Mouse (Mus musculus) cerebellum, postnatal 4 days (tissue): Measurements from ENCODE around the gene Smurf2.

ENCODE experiments used
- DNase-seq, 2 experiments: peaks; one replicate each; pipeline ENCODE4 v3.0.0; 2022; ENCODE audit warnings: low spot score in 2 of 2, mixed read lengths in 1 of 2

Gene Smurf2

DNA sequence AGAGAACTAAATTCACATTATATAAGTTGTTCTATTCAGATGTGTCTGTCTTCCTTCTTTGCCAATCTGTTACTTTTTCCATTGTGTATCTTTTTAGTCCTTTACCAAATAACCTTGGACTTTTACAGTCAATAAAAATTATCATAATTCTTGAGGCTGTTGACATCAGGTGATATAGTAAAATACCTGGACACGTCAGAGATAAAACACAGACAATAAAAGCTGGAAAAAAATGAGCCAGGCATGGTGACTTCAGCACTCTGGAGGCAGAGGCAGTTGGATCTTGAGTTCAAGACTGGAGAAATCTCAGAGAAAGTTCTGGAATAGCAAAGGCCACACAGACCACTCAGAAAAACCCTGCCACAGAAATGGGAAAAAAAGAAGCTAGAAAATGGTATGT lies 13.3 kb downstream of the Smurf2 start:
- DNase-seq: no peak

DNA sequence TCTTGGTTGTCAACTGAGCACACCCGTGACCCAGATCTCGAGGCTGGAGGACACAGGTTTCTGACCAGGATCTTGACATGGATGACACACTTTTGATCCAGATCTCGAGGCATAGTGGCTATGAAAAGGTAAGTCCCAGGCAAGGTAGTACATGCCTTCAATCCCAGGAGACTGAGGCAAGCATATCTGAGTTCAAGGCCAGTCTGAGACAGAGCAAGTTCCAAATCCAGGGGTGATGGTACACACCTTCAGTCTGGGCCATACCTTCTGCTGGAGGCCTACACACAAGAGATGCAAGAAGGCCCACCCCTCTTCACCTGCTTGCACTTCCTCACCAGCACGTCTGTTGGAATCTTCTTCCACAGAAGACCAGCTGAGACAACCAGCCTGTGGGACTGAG lies 14.8 kb downstream of the Smurf2 start:
- DNase-seq: no peak

DNA sequence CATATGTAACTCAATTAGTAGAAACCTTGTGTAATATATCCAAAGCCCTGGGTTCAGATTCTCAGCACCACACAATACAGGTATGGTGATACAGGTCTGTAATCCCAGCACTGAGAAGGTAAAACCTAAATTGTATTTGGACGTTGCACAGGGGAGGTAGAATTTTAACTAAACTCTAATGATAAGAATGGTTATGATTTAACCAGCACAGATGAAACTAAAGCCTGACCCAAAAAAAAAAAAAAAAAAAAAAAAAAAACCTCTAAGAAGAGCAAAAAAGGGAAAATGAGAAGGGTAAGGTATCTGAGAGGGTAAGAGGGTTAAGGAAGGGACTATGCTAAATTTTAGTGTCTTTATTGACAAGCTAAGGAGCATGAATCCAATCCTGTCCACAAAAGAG lies 20.7 kb downstream of the Smurf2 start:
- DNase-seq: no peak

DNA sequence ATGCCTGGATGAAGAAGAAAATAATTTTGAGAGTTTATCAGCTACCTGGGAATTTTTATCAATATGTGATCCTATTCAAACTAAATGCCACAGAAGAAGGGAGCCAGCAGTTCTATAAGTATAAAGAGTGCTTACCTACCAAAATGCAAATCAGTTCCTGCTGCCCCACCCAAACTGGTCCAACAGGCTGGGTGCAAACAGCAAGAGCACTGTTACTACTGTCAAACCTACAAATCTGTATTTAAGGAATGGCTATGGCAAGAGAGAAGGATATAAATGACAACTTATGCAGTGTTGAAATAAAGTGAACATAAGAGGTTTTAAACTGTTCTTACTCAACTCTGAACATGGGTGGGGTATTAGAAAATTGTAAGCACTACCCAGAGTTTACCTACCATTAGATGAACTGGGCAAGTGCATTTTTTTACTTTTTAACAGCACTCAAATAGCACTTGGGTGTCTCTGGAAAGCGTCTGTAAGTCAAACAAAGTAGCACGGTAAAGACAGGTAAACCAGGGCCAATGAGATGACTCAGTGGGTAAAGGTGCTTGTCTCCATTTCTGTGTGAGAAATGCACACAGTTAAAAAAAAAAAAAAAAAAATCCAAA lies 23.9 kb downstream of the Smurf2 start:
- DNase-seq: no peak

DNA sequence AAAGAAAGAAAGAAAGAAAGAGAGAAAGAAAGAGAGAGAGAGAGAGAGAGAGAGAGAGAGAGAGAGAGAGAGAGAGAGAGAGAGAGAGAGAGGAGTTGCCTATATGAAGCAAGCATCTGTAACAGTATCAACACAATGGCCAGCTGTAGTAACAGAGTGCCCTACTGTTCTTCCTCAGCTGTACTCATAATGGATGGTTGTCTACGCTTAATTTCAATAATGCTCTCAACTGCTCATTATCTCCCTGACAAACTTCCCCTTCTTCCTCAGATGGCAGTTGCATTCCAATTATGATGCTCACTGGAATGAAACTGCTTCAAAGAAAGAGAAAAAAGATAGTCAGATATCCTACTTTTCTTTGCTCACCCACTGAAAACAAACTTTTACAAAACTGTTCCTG lies 36.9 kb downstream of the Smurf2 start:
- DNase-seq: no peak

DNA sequence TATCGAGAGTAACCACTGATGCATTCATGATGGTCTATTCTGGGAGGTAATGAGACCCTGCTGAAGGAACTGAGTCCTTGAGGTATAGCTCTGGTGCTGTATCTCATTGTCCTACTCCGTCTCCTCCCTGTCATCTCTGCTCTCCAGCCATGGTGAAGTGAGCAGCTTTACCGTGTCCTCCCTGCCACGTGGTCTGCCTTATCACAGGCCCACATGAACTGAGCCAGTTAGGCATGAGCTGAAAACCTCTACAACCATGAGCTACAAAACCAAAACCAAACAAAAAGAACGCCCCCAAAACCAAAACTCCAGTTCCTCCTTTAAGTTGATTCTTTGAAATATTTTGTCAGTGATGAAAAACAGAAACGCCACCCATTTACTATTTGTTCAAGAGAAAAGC lies 47.9 kb downstream of the Smurf2 start:
- DNase-seq: no peak

DNA sequence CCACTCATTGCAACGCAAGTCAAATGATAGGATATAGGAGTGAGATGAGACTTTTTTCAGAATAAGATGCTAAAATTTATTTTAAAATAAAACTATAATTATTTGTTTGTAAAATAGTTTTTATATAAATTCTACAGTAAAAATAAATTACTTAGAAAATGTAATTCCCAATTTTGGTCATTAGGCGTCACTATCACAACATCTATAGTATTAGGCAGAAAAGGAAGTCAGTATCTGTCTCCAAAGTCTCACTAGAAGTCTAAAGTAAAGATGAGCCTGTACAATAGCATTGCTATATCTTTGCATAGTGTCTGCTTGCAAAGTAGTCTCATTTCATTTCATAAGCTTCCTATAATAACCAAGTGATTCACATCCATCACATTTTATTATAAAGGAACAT lies 69.1 kb downstream of the Smurf2 start:
- DNase-seq: no peak

DNA sequence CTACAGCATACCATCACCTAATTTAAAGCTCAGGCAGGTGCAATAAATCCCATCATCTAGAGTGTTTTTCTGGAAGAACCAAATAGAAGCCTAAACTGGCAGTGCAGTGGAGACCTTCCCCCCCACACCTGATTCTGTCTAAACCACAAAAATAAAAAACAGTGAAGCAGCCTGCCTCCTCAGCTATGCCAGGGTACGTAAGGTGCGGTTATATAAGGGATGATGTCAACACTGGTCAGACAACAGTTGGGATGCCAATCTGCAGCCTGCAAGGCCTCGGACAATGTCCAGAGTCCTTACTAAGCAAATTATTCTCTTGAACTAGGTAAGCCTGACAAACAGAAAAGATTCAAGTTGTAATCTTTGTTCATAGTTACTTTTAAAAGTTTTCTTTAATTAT lies 78.5 kb downstream of the Smurf2 start:
- no peak for DNase-seq

DNA sequence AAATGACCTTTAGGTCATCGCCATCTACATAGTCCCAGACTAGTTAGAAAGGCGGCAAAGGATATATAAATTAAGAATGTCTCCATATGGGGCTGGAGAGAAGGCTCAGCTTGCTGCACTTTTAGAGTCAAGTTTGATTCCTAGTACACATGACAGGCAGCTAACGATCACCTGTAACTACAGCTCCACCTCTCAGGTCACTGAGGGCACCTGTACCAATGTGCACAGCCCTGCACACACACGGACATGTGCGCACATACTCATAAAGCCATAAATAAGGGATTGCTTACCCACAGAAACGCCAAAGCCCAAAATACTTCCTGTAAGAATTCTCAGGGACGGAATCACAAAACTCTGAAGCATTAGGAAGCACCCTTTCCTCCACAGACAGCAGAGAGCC lies 92.4 kb downstream of the Smurf2 start:
- DNase-seq: no peak

DNA sequence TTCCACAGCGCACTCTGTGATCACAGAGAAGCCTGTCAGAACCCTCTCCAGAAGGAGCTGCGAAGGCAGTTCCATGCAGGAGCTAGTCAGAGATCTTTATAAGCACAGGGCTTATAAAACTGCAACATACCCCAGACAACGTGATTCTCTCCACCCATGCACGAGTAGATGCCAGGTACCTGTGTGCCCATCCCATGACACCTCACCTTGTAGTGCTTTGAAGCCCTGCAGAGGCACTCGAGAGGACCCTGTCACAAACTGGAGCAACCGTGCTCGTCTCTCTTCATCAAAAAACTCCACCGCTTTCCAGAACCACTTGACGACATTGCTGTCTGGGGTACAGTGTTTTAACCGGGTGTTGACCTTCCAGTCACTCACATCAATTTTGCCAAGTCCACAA lies 96.1 kb downstream of the Smurf2 start:
- DNase-seq: no peak

DNA sequence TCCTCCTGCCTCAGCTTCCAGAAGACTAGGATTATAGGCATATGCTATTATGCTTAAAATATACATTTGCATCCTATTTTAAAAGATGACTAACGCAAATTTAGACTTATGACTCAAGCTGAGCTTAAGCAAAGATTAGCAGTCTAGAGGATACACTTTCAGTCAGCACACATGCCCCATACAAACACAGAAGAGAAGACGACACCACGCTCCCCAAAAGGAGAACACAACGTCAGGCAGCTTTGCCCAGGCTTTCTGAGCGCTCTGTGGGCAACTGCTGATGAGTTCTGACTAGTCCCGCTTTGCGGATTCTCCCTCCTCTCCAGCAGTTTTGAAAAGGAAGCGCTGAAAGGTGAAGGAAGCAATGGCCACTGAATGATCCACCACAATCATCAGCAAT lies 96.8 kb downstream of the Smurf2 start:
- DNase-seq: no peak

DNA sequence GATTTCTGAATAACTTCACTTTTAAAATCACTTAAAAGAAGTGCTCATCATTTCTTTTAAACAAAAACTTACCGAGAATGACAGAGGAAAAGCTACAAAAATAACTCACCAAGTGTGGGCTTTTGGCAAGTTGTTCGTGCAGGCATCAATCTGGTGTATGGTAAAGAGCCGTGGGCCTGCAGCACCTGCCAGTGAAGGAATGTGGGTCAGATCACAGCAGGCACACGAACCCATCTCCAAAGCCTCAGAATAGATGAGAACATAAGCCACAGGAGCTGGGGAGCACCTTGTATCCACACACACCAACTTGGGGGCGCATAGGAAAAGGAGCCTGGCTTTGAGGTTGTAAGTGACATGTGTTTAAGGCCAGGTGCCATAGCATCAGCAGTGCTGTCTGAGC lies 97.6 kb downstream of the Smurf2 start:
- no peak for DNase-seq

DNA sequence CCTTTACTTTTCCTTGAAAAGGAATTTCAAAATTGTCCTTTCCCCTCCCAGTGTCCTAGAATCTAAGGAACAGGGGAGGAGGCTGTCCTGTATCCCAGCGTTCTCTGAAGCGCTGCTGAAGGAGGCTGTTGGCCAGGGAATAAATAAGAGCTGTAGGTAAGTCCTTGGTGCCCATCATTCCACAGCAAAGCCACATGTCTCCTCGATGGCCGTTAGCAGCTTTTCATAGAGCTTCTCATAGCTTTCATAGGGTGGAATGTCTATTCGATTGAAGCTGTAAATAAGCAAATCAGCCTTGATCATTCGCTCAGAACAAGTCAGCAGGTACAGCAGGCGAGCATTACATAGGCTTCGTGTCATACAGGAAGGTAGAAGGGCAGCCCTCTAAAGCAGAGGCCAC lies 98.0 kb downstream of the Smurf2 start:
- no peak for DNase-seq

DNA sequence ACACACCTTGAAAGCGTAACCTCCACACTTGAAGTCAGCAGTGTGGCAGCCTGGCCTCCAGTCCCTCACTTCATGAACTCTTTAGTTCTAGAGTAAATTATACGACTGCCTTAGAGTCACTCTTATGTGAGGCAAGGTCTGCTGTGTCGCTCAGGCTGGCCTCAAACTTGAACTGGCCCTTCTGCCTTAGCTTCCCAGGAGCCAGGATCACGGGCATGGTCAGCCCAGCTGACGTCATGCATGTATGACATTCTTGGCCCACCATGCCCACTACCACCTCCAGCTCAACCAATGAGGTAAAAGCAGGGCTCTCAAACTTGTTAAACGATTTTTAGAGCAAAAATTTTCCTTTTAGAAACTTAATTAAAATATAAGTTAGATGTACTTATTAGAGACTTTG lies 99.1 kb downstream of the Smurf2 start:
- DNase-seq: no peak

DNA sequence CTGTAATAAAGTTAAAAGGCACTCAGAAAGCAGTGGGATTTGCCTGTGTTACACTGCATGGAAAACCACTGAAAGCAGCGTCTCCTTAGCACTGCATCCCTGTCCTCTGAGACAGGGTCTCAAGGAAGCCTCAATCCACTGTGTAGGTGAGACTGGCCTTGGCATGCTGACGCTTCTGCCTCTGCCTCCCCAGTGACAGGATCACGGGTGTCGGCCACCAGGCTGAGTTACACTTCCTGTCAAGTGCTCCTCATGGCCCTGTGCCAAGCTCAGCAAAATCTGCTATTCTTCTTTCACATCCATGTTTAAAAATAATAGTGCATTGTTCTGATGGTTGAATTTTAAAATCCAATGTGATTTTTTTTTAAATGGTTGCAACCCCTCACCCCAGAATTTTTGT lies 99.5 kb downstream of the Smurf2 start:
- DNase-seq: no peak

DNA sequence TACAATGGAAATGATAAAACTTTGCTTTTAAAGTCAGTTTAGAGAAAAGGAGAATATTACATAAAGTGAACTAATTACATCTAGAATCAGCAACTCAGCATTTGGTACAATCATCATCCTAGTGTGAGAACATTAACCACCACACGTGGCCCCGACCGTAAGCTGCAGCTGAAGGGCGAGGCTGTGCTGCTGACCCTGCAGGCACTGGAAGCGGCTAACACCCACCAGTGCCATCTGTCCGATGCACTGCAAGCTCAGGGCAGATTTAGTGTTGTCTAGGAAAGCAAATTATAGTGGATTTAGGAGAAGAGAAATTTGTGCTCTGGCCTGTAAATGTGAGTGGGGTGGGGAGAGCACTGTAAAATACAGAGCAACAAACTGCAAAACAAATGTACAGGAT lies 100.3 kb downstream of the Smurf2 start:
- no peak for DNase-seq

DNA sequence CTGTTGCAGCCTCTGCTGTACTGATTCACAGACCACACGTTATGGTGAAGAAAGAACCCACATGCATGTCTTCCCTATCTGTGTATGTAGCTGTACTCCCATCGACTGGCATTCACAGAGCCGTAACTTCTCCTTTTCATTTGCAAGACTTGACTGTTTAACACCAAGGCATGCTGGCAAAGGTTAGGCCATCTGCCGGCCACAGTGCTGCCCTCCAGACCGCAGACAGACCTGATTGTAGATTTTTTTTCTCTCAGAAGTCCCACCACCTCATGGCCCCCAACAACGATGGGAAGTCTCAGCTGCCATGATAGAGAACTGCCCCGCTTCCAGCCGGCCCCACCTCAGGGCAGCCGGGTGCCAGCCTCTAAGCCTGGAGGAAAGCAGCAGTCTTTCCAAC lies 100.9 kb downstream of the Smurf2 start:
- no peak for DNase-seq

DNA sequence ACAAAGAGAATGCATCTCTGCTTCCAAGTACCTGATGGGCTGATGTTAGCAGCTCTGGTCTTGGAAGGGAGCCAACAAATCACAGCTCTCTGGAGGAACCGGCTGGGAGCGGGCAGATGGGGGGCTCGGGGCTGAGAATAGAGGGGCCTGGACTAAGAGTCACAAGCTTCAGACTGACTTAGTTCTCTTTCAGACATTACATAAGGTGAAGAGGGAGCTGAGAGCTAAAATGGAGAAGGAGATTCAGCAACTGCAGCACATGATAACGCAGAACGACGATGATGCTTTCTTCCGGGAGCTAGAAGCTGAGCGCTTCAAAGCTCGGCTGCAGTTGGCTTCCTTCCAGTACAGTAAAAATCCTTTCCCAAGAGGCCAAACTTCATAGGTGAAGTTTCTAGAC lies 102.2 kb downstream of the Smurf2 start:
- peak in 1 of 2 experiments; percentile 28 for DNase-seq

DNA sequence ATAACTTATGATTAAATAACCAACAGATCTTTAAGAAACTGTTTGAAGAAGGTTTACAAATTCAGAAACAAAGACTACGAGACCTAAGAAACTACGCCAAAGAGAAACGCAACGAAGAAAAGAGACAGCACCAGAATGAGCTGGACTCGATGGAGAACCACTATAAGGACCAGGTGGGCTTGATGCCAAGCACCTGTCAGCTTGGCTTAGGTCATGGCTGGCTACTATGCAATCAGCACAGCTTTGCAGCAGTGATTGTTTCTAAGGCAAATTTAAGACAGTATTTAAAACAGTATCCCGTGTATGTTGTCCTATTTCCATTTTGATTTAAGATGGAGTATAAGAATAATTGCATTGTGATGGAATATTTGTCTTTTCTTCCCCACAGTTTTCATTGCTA lies 102.7 kb downstream of the Smurf2 start:
- DNase-seq: peak in 1 of 2 experiments; percentile 72

DNA sequence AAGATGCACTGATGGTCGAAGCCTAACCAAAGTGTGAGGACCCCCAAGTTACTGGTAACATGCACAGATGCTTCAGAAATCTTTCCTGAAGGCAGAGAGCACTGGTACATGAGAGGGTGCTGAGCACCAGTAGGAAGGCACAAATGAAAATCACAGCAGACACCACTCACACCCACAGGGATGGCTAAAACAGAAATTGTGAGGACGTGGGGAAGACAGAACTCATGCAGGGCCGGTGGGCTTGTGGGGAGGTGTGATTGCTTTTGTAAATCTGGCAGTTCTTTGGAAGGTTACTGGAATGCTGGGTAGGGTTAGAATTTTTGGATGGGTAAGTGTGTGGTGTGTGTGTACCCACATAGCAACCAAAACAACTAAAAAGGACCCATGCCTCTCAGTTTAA lies 103.4 kb downstream of the Smurf2 start:
- no peak for DNase-seq

DNA sequence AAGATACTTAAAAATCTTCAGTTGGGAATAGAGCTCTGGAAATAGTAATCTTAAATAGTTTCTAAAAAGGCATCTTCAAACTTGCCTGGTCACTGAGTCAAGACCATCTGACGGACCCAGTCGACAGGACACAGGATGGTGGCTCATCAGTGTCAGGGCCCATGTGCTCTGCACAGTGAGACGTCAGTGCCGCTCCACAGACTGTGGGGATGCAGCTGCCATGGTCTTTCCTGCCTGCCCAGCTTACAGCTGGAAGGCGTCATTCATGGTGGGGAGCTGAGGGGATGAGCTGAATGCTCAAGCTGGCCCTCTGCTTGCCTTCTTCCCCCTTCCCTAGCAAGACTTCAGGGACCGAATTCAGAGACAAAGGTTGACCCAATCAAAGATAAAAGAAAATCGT lies 104.2 kb downstream of the Smurf2 start:
- DNase-seq: no peak

DNA sequence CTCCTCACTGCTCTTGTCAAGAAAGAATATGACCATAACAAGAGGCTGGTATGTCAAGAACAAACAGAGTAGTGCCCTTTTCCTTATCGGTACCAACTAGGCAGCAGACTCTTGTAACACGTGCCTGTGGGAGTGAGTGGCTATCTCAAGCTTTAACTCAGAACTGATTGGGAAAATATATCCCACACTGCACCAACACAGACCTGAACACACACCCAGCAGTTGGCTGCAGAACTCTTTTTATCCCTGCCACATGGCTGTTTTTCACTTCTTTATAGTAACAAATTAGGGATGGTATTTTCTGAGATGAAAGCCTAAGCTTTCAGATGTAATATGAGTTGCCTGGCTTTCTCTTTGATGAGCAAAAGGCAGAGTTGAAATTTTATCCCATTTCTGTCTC lies 104.8 kb downstream of the Smurf2 start:
- DNase-seq: no peak

DNA sequence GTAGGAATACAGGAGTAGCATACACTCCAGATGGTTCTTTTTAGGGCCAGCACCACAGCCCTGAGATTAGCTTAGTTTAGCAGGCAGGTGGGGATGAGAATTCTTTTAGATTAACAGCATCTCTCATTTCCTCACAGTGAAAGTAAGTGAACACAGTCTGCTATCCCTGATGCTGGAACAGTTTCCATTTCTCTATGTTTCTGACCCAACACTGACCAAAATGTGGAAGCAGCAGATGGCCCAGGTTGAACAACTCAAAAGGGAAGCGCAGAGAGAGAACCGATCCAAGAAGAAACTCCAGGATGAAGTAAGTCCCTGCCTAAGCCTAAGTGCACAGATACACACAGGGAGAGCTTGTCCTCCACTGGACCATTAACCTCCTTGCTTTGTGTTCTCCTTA lies 105.2 kb downstream of the Smurf2 start:
- DNase-seq: no peak

DNA sequence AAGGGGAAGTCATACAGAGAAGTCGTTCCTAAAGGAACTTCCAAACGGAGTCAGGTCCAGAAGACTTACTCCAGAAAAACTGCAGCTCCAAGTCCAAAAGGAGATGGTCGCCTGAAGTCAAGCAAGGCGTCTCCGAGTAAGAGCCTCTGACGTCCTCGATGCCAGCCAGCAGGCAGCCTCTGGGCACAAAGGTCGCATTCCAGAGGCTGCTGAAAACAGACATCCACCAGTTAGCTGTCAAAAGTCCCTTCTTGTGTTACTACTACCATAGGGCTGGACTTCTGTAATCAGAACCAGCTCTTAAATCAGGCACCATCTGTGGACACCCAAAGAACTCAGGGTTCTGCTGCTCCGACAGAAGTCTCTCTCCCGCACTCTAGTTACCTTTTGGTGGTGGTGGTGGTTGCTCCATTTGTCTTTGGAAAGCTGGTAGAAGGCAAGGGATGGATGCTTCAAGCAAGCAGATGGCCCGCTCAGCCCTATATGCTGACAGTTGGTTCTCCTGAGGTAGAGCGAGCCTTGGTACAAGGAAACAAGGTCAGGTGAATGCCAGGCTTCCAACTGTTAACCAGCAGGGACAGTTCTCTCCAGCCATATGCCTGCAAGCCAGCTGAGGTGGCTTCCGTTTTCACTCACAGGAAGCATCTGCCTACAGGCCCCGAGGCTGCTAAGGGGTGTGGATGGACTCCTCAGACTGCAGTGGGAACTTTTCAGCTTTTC lies 105.8 kb downstream of the Smurf2 start:
- DNase-seq: peak in 1 of 2 experiments; percentile 36
